Mouse (Mus musculus): ENCODE measurements around the gene Bmpr1a. TPM values are rescaled to one million over a fixed set of nuclear protein-coding genes. Genes with fewer than 3 reads are reported as not detected.

The Bmpr1a gene
- 1 to 10 TPM; 1.8 to 2.2 TPM for polyA plus RNA-seq (2017; shearing (Covaris generic))

GRCm38 (mm10) chr14:34503325-34503647 lies at the start of gene Bmpr1a:
Bmpr1a (minus strand) TSS chr14:34503341.

DNA sequence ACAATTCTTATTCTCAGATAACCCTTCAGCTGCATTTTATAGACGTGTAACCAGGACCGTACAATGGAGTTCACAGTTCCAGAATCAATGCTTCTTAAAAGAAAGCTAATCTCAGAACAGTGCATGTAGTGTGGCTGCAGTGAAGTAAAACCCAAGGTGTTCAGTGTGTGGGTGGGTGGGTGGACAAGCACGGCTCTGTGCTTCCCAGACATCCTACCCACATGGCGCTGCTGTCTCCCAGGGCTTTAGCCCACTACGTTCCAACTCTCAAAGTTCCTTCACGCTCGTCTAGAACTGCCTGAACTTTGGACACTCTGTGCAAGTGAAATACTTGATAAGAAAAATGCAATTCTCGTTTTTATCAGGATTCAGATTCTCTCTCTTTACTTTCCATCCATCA lies 19.6 kb upstream of the Bmpr1a start, which contains the start of gene 9230112D13Rik:
Gene 9230112D13Rik, minus strand, starts transcription at position 101 of the 400 bp plus-strand sequence.

GRCm38 (mm10) chr14:34375415-34375904 lies 127.7 kb downstream of the Bmpr1a start, which contains the start of gene Mmrn2:
Mmrn2 (plus strand) TSS chr14:34375465.

GRCm38 (mm10) chr14:34374577-34374976 lies 128.6 kb downstream of the Bmpr1a start, which contains the start of gene Sncg:
Sncg (minus strand) TSS chr14:34374789.

Other genes starting within 250 kb of the Bmpr1a start
- 10 to 100 TPM; 21.6 to 26.9 TPM for gene Shld2, start 192.8 kb downstream of the Bmpr1a start, polyA plus RNA-seq (2017; shearing (Covaris generic))
- 100 to 1,000 TPM; 129 to 149 TPM for gene Glud1, start 192.6 kb downstream of the Bmpr1a start, polyA plus RNA-seq (2017; shearing (Covaris generic))
- not detected for gene Fam25c, start 147.9 kb downstream of the Bmpr1a start, polyA plus RNA-seq (2017; shearing (Covaris generic))
- under 1 TPM in 1 of 2 experiments, not detected in 1; 0.51 TPM for gene Sncg, start 128.6 kb downstream of the Bmpr1a start, polyA plus RNA-seq (2017; shearing (Covaris generic))
- gene Mmrn2, start 127.9 kb downstream of the Bmpr1a start, polyA plus RNA-seq (2017; shearing (Covaris generic)), result under 1 TPM in 1 of 2 experiments, not detected in 1; 0.06 TPM
- gene 9230112D13Rik, start 19.5 kb upstream of the Bmpr1a start, polyA plus RNA-seq (2017; shearing (Covaris generic)), result not detected
- gene Ldb3, start 85.3 kb upstream of the Bmpr1a start, polyA plus RNA-seq (2017; shearing (Covaris generic)), result under 1 TPM in 1 of 2 experiments, not detected in 1; 0.30 TPM
- gene Opn4, start 96.8 kb upstream of the Bmpr1a start, polyA plus RNA-seq (2017; shearing (Covaris generic)), result not detected
- 10 to 100 TPM; 80.5 to 82.8 TPM for gene Wapl, start 170.6 kb upstream of the Bmpr1a start, polyA plus RNA-seq (2017; shearing (Covaris generic))

Data from activated CD4-positive, CD25-positive, alpha-beta regulatory T cell (primary cell).